ENCODE assay signal across 21 mouse cellular contexts in genomic region chr11:75575560-75576123, GRCm38 (mm10). TPM values are rescaled to one million over a fixed set of nuclear protein-coding genes. Genes with fewer than 3 reads are reported as not detected.
DNase-seq lines count a peak whose midpoint lies in the region; ATAC-seq and TF ChIP-seq lines count a peak whose summit lies in the region.
"Had no signal": no experiment of that assay in that cellular context is flagged by ENCODE, and none has a peak within 500 bp of the region (broad histone marks: within the 10 kb centered on the region; RNA-seq: fewer than 3 reads in every experiment).

No protein-coding gene starts in this region.

- no peak overlapping the region for H3K9ac ChIP-seq in intestine, postnatal 0 days (ENCODE audit: low read depth, low read length)
- H3K9ac ChIP-seq in intestine, embryonic 15.5 days = no peak overlapping the region
- H3K9ac ChIP-seq: embryonic facial prominence, embryonic 13.5 days; forebrain, embryonic 12.5 days; hindbrain, embryonic 13.5 days had no signal

- no peak overlapping the region for H3K4me3 ChIP-seq in intestine, postnatal 0 days (ENCODE audit: low read depth, low read length)
- no peak overlapping the region for H3K4me3 ChIP-seq in intestine, embryonic 15.5 days (replicated peaks)
- H3K4me3 ChIP-seq: embryonic facial prominence, embryonic 13.5 days; forebrain, embryonic 12.5 days; hindbrain, embryonic 13.5 days had no signal

- TF ChIP-seq CTCF in intestine, postnatal 0 days (IDR thresholded peaks at IDR 0.05; ENCODE audit: low read depth) = no peak

- H3K27ac ChIP-seq in intestine, postnatal 0 days (ENCODE audit: low read depth, low read length) = 0 out of 2 replicates have a peak overlapping the region, but pooled peaks have one; percentile 28
- H3K27ac ChIP-seq in intestine, embryonic 15.5 days = no peak overlapping the region
- H3K27ac ChIP-seq: embryonic facial prominence, embryonic 13.5 days; forebrain, embryonic 12.5 days; hindbrain, embryonic 13.5 days; hindbrain, postnatal 0 days had no signal

- ATAC-seq in intestine, postnatal 0 days = no peak
- ATAC-seq in intestine, embryonic 15.5 days = no peak
- peak; percentile 14; the same call in 1 of the 2 replicates for ATAC-seq in common myeloid progenitor, adult 5-6 weeks (replicated peaks; ENCODE audit: low read depth, poor library complexity, severe bottlenecking)
- ATAC-seq: activated CD4-positive, CD25-positive, alpha-beta regulatory T cell, adult 4 months; forebrain, embryonic 16.5 days; hindbrain, postnatal 0 days; Patski had no signal

- H3K27me3 ChIP-seq in intestine, postnatal 0 days (replicated peaks; ENCODE audit: control insufficient read depth, insufficient read depth, low read length) = no peaks in the 10 kb centered on the region
- no peaks in the 10 kb centered on the region for H3K27me3 ChIP-seq in intestine, embryonic 15.5 days (replicated peaks)
- H3K27me3 ChIP-seq: embryonic facial prominence, embryonic 13.5 days; hindbrain, embryonic 13.5 days; Patski had no signal

- H3K9me3 ChIP-seq in intestine, postnatal 0 days (ENCODE audit: control insufficient read depth) = no peaks in the 10 kb centered on the region
- no peaks in the 10 kb centered on the region for H3K9me3 ChIP-seq in intestine, embryonic 15.5 days
- H3K9me3 ChIP-seq: embryonic facial prominence, embryonic 13.5 days; forebrain, embryonic 12.5 days; G1E; hindbrain, embryonic 13.5 days had no signal

- H3K4me1 ChIP-seq in intestine, postnatal 0 days (replicated peaks; ENCODE audit: control insufficient read depth, insufficient read depth, low read length) = peaks cover 9% of the 10 kb centered on the region
- H3K4me1 ChIP-seq in intestine, embryonic 15.5 days (replicated peaks) = peaks cover 19% of the 10 kb centered on the region

- no peak overlapping the region for H3K4me2 ChIP-seq in intestine, postnatal 0 days (replicated peaks; ENCODE audit: low read depth)
- H3K4me2 ChIP-seq in intestine, embryonic 15.5 days (replicated peaks) = no peak overlapping the region
- H3K4me2 ChIP-seq: embryonic facial prominence, embryonic 13.5 days; forebrain, embryonic 12.5 days; hindbrain, embryonic 13.5 days had no signal

- H3K36me3 ChIP-seq in intestine, postnatal 0 days (ENCODE audit: control insufficient read depth, insufficient read depth) = no peaks in the 10 kb centered on the region; the same call in 1 of the 2 replicates
- H3K36me3 ChIP-seq in intestine, embryonic 15.5 days = no peaks in the 10 kb centered on the region
- H3K36me3 ChIP-seq: embryonic facial prominence, embryonic 13.5 days had no signal

- DNase-seq in 416B (ENCODE audit: low read depth) = peak; percentile 65
- DNase-seq in A20 (ENCODE audit: low read depth, low spot score) = peak; percentile 59
- no peak for DNase-seq in MN1 (ENCODE audit: low spot score)
- no peak for DNase-seq in retina, embryonic 14.5 days (ENCODE audit: low spot score)
- no peak for DNase-seq in heart, adult 8-10 months (ENCODE audit: low spot score)
- DNase-seq: adrenal gland, postnatal 14 days; cerebellum, adult 18-20 months; cerebellum, postnatal 14 days; gastrocnemius, postnatal 10 days; heart, postnatal 10 days had no signal

- 82% methylated on average over 9 of the region's 9 CpGs for WGBS in intestine, postnatal 0 days
- WGBS in intestine, embryonic 15.5 days = 69% methylated on average over 9 of the region's 9 CpGs

RNA-seq across cellular contexts. Expression of gene Pitpna, which starts 12.3 kb away (rescaled TPM):
- polyA plus RNA-seq in intestine, postnatal 0 days (2015; fragmentation: Nextera tagmentation; extraction: Ambion mirVana) = 160 and 161 TPM in 2 replicates
- 92.3 and 102 TPM in 2 replicates for polyA plus RNA-seq in intestine, embryonic 15.5 days (2015; fragmentation: Nextera tagmentation; extraction: Ambion mirVana)
- 74.6 and 76.9 TPM in 2 replicates for total RNA-seq in common myeloid progenitor, adult 5-6 weeks (2017)
- 100 to 1,000 TPM in 3 of 4 experiments, 10 to 100 TPM in 1; 89.5 to 110 (median 105) TPM for total RNA-seq in heart, adult 8-10 months (2022)

RNA-seq across cellular contexts. Expression of gene Slc43a2, which starts 44.1 kb away (rescaled TPM):
- polyA plus RNA-seq in intestine, postnatal 0 days (2015; fragmentation: Nextera tagmentation; extraction: Ambion mirVana) = 46.4 and 59.5 TPM in 2 replicates
- 11.7 and 12.9 TPM in 2 replicates for polyA plus RNA-seq in intestine, embryonic 15.5 days (2015; fragmentation: Nextera tagmentation; extraction: Ambion mirVana)
- total RNA-seq in common myeloid progenitor, adult 5-6 weeks (2017) = 6.1 and 14.4 TPM in 2 replicates
- 10 to 100 TPM; 13.2 to 22.8 (median 20.1) TPM for total RNA-seq in heart, adult 8-10 months (2022)

RNA-seq across cellular contexts. Expression of gene Inpp5k, which starts 55.1 kb away (rescaled TPM):
- 20.6 and 23.8 TPM in 2 replicates for polyA plus RNA-seq in intestine, postnatal 0 days (2015; fragmentation: Nextera tagmentation; extraction: Ambion mirVana)
- 17.6 and 19.4 TPM in 2 replicates for polyA plus RNA-seq in intestine, embryonic 15.5 days (2015; fragmentation: Nextera tagmentation; extraction: Ambion mirVana)
- 24.0 and 36.3 TPM in 2 replicates for total RNA-seq in common myeloid progenitor, adult 5-6 weeks (2017)
- 10 to 100 TPM; 29.3 to 34.3 (median 32.3) TPM for total RNA-seq in heart, adult 8-10 months (2022)

Comparison
In these comparisons a context has a peak if more than half of its experiments do, and no peak if none do; other contexts are left out.
1. DNase-seq: peak in 416B (single experiment) and A20 (single experiment); none in MN1 (single experiment), retina, embryonic 14.5 days (single experiment) and heart, adult 8-10 months (single experiment).